Mouse (Mus musculus) limb, embryonic 15.5 days (tissue): Measurements from ENCODE around the gene Ndel1. TPM values are rescaled to one million over a fixed set of nuclear protein-coding genes. Genes with fewer than 3 reads are reported as not detected.
"Not testable (repeated sequence)": the region's sequence is repeated elsewhere in the genome, so short reads cannot be mapped to it uniquely, and the experiment has no call there.

Source experiments
- ATAC-seq: fragments of 200-750 bp; cut with Nextera tagmentation; 2 replicates; pipeline ENCODE4 v1.8.0; 2017; ENCODE audit warnings: low read depth, moderate TSS enrichment; ENCODE audit not compliant: insufficient number of reproducible peaks, low FRiP score, low TSS enrichment
- H3K27ac ChIP-seq: fragments of 300-500 bp; sonication (generic); 2 replicates; pipeline ENCODE4 v1.5.1; 2015; ENCODE audit warnings: moderate library complexity, mild to moderate bottlenecking, inconsistent platforms
- H3K27me3 ChIP-seq: fragments of 300-500 bp; sonication (generic); 2 replicates; pipeline ENCODE4 v1.6.1; 2015; ENCODE audit warnings: inconsistent platforms
- H3K36me3 ChIP-seq: fragments of 300-500 bp; sonication (generic); 2 replicates; pipeline ENCODE4 v1.6.1; 2015; ENCODE audit warnings: inconsistent platforms
- H3K4me1 ChIP-seq: fragments of 300-500 bp; sonication (generic); 2 replicates; pipeline ENCODE4 v1.6.1; 2015; ENCODE audit warnings: inconsistent platforms
- H3K4me2 ChIP-seq: fragments of 300-500 bp; sonication (generic); 2 replicates; pipeline ENCODE4 v1.6.1; 2015; ENCODE audit warnings: mild to moderate bottlenecking, inconsistent platforms
- H3K4me3 ChIP-seq: fragments of 300-500 bp; sonication (generic); 2 replicates; pipeline ENCODE4 v1.5.1; 2015; ENCODE audit warnings: mild to moderate bottlenecking, inconsistent platforms
- H3K9ac ChIP-seq: fragments of 300-500 bp; sonication (generic); 2 replicates; pipeline ENCODE4 v1.6.1; 2015; ENCODE audit warnings: inconsistent platforms
- H3K9me3 ChIP-seq: fragments of 300-500 bp; sonication (generic); 2 replicates; pipeline ENCODE4 v1.6.1; 2016; ENCODE audit warnings: inconsistent platforms
- WGBS: fragments of 180-500 bp; shearing (Covaris S2); methylation state at CpG from one replicate; pipeline ENCODE4 v1.1.7; 2015; 5-methylcytosine and 5-hydroxymethylcytosine counted together
- polyA plus RNA-seq: library from polyadenylated mRNA; unstranded; fragments of >200 nt; fragmentation: Nextera tagmentation; extraction: Ambion mirVana; gene quantifications from 2 replicates; pipeline ENCODE4 v1.2.1, GENCODE M21; 2015

Ndel1 gene
- polyA plus RNA-seq, 1 experiment from 2014 or later, result 124 TPM

GRCm38 (mm10) chr11:68833593-68833992 is 38.1 kb downstream of the Ndel1 start:
- Histone ChIP-seq H3K4me3 (no peak overlapping the region), H3K36me3 (peaks cover 81% of the 10 kb centered on the region), H3K9ac (no peak overlapping the region)

DNA sequence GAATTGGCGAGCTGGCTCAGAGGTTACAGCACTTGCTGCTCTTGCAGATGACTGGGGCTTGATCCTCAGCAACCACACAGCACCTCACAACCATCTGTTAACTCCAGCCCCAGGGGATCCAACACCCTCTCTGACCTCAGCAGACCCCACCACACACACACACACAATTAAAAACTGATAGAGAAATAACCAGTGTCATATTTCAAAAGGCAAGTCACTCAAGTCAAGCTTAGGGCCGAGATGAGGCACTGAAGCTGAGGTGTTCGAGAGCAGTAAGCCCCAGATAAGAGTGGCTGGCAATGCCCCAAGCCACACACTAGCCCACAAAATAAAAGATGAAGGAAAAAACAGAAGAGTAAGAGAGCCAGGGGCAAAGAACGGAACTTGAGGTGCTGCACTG is 38.9 kb downstream of the Ndel1 start:
- Histone ChIP-seq H3K27ac (no peak overlapping the region), H3K4me2 (no peak overlapping the region), H3K4me1 (no peaks in the 10 kb centered on the region), H3K4me3 (no peak overlapping the region), H3K36me3 (peaks cover 84% of the 10 kb centered on the region), H3K9me3 (no peaks in the 10 kb centered on the region), H3K27me3 (no peaks in the 10 kb centered on the region), H3K9ac (no peak overlapping the region)
- WGBS, result 36% methylated on average over 4 of the region's 4 CpGs
- no peak for ATAC-seq

More at GRCm38 (mm10) chr11:68833593-68833992, 38.1 kb downstream of the Ndel1 start:
- Histone ChIP-seq H3K27ac (no peak overlapping the region), H3K9me3 (no peaks in the 10 kb centered on the region), H3K4me2 (no peak overlapping the region), H3K4me1 (no peaks in the 10 kb centered on the region), H3K27me3 (no peaks in the 10 kb centered on the region)
- ATAC-seq, result no peak

DNA sequence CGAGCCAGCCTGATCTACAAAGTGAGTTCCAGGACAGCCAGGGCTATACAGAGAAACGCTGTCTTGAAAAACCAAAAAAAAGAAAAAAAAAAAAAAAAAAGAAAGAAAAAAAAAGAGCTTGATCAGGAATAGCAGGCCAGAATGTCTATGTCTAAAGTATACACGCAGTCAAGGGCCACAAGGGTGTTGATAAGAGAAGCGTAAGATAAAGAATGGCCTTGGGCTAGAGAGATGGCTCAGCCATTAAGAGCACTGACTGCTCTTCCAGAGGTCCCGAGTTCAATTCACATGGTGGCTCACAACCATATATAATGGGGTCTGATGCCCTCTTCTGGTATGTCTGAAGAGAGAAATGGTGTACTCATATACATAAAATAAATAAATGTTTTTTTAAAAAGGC is 40.1 kb downstream of the Ndel1 start:
- not testable (repeated sequence) for H3K4me2 ChIP-seq, H3K4me1 ChIP-seq, H3K27me3 ChIP-seq, H3K4me3 ChIP-seq, H3K9ac ChIP-seq, ATAC-seq, H3K9me3 ChIP-seq, H3K27ac ChIP-seq
- peaks cover 83% of the 10 kb centered on the region for H3K36me3 ChIP-seq
- 95% methylated on average over 5 of the region's 5 CpGs for WGBS

DNA sequence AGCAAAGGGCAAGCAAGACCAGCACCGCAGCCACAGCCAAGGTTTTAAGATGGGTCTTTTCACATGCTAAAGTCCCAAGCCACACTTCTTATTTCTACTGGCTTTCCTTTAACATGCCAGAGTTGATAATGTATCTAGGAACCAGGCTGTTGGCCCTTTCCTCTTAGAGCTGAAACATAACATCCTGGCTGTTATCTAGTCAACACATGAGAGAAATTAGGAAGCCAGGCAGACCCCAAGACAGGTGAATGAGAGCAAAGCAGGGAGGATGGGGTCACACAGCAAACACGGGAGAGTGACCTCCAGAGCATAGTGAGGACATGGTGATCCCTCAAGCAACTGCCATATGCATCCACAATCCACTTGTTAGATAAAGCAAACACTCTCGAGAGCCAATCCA is 44.9 kb downstream of the Ndel1 start:
- H3K36me3 ChIP-seq, result peaks cover 65% of the 10 kb centered on the region
- WGBS, result 85% methylated on average over 3 of the region's 3 CpGs

DNA sequence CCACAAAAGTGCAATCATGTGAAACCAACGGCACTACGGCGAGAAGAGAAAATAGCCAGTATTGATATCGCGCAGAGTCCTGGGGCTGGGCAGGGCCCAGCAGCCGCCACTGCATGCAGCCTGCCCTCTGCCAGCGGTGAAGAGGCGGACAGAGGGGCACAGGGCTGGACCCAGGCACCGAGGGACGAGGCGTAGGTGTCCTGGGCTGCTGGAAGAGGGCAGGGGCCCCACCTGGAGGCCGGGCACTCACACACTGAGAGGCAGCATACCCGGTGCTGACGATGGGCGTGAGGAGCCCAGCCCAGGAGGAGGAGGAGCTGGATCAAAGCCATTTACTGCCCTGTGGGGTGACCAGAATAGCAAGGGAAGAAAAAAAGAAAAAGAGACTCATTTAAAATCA is 49.3 kb downstream of the Ndel1 start:
- H3K27me3 ChIP-seq, result no peaks in the 10 kb centered on the region
- H3K9me3 ChIP-seq, result no peaks in the 10 kb centered on the region
- peaks cover 66% of the 10 kb centered on the region for H3K36me3 ChIP-seq
- H3K9ac ChIP-seq, result no peak overlapping the region
- no peak overlapping the region for H3K4me3 ChIP-seq
- no peak overlapping the region for H3K4me2 ChIP-seq
- ATAC-seq, result no peak
- H3K4me1 ChIP-seq, result no peaks in the 10 kb centered on the region
- WGBS, result 81% methylated on average over 15 of the region's 15 CpGs
- no peak overlapping the region for H3K27ac ChIP-seq

More for the DNA sequence above, 44.9 kb downstream of the Ndel1 start:
- no peaks in the 10 kb centered on the region for H3K4me1 ChIP-seq
- no peak overlapping the region for H3K27ac ChIP-seq
- H3K27me3 ChIP-seq, result no peaks in the 10 kb centered on the region
- no peak overlapping the region for H3K4me2 ChIP-seq
- ATAC-seq, result no peak
- no peak overlapping the region for H3K4me3 ChIP-seq
- no peak overlapping the region for H3K9ac ChIP-seq
- no peaks in the 10 kb centered on the region for H3K9me3 ChIP-seq

DNA sequence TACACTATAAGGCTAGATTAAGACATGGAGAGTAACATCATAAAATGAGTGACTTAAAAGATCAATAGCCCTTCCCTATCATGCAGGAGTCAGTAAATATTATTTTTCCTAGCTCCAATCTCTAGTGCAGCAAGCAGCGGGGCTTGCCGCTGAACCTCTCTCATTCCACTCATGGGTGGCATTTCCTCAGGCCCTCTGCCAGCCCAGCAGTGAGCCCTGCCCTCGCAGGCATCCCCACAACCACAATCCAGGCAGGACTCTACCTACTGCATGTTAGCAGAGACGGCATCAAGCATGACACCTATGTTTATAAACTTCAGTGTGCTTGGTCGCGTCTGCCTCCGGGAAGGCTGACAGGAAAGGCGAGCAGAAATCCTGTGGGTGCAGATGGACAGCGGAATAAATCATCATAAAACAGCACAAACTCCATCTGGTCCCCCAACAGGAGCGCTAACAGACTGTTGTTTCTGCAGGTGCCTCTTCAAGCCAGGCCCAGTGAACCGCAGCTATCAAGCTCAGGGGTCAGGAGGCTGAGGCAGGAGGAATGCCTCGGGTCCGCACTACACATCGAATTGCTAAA is 52.3 kb downstream of the Ndel1 start:
- H3K9me3 ChIP-seq, result no peaks in the 10 kb centered on the region
- no peak overlapping the region for H3K27ac ChIP-seq
- no peaks in the 10 kb centered on the region for H3K27me3 ChIP-seq
- no peak overlapping the region for H3K4me3 ChIP-seq
- no peak for ATAC-seq
- no peak overlapping the region for H3K4me2 ChIP-seq
- 88% methylated on average over 14 of the region's 14 CpGs for WGBS
- H3K9ac ChIP-seq, result no peak overlapping the region
- H3K4me1 ChIP-seq, result no peaks in the 10 kb centered on the region
- H3K36me3 ChIP-seq, result peaks cover 73% of the 10 kb centered on the region

DNA sequence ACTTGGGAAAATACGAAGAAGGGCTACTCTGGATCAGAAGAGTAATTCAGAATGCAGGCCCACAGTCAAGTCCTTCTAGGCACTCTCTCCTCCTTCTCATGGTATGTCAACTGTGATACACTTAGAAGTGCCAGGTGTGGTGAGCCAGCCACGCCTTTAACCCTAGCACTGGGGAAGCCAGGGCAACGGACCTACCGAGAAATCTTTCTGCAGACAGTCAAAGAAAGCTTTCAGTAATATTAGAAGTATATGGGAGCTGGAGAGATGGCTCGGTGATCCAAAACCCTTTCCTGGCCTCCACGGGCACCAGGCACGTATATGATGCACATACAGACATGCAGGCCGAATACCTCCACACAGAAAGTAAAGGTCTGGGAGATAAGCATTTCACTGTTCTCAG is 53.2 kb downstream of the Ndel1 start:
- Histone ChIP-seq H3K9me3 (no peaks in the 10 kb centered on the region), H3K27ac (no peak overlapping the region), H3K27me3 (no peaks in the 10 kb centered on the region), H3K4me3 (no peak overlapping the region), H3K4me2 (no peak overlapping the region), H3K4me1 (no peaks in the 10 kb centered on the region), H3K36me3 (peaks cover 80% of the 10 kb centered on the region), H3K9ac (no peak overlapping the region)
- ATAC-seq, result no peak
- WGBS, result 88% methylated on average over 8 of the region's 8 CpGs

- Histone ChIP-seq H3K36me3 (peaks cover 91% of the 10 kb centered on the region), H3K27me3 (no peaks in the 10 kb centered on the region), H3K9me3 (no peaks in the 10 kb centered on the region), H3K9ac (no peak overlapping the region), H3K27ac (no peak overlapping the region), H3K4me1 (no peaks in the 10 kb centered on the region), H3K4me3 (no peak overlapping the region), H3K4me2 (no peak overlapping the region)
- no peak for ATAC-seq
- 72% methylated on average over 9 of the region's 9 CpGs for WGBS
These were observed 59.6 kb downstream of the Ndel1 start for GRCm38 (mm10) chr11:68811881-68812577.

DNA sequence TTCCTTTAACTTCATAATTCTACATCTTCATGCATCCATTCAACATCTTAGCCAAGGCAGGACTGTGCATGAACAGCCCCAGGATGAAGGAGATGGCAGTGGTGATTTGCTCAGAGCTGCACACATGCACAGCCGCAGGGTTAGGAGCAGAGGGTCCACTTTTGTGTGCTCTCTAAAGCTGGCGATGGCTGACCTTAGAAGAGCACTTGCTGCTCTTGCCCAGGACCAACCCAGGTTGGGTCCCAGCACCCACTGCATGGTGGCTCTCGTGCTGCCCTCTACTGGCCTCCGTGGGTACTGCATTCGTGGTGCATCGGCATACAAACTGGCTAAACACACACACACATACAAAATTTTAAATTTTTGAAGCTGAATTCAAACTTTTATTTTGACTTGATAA is 63.9 kb downstream of the Ndel1 start:
- Histone ChIP-seq H3K27me3 (no peaks in the 10 kb centered on the region), H3K4me2 (no peak overlapping the region), H3K4me1 (no peaks in the 10 kb centered on the region), H3K27ac (no peak overlapping the region), H3K4me3 (no peak overlapping the region), H3K9me3 (no peaks in the 10 kb centered on the region), H3K9ac (no peak overlapping the region), H3K36me3 (peaks cover 93% of the 10 kb centered on the region)
- 31% methylated on average over 6 of the region's 6 CpGs for WGBS
- ATAC-seq, result no peak

GRCm38 (mm10) chr11:68805148-68805547 is 66.5 kb downstream of the Ndel1 start:
- H3K4me1 ChIP-seq, result no peaks in the 10 kb centered on the region
- H3K4me3 ChIP-seq, result no peak overlapping the region
- no peak for ATAC-seq
- WGBS, result 59% methylated on average over 4 of the region's 4 CpGs
- H3K36me3 ChIP-seq, result peaks cover 94% of the 10 kb centered on the region
- H3K27me3 ChIP-seq, result no peaks in the 10 kb centered on the region
- H3K4me2 ChIP-seq, result no peak overlapping the region
- no peaks in the 10 kb centered on the region for H3K9me3 ChIP-seq
- no peak overlapping the region for H3K27ac ChIP-seq
- H3K9ac ChIP-seq, result no peak overlapping the region

DNA sequence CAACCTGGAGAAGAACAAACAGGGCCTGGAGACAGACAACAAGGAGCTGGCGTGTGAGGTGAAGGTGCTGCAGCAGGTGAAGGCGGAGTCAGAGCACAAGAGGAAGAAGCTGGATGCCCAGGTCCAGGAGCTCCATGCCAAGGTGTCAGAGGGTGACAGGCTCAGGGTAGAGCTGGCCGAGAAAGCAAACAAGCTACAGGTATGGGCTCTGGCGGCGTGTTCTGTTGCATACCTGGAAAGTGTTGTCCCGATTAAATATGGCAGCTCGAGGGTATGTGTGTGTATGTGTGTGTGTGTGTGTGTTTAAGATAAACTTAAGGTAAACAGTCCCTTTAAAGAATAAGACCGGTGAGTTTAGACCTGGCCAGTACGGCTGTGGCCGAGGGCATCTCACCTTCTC is 73.4 kb downstream of the Ndel1 start:
- Histone ChIP-seq H3K4me3 (no peak overlapping the region), H3K36me3 (peaks cover 97% of the 10 kb centered on the region), H3K27ac (no peak overlapping the region), H3K4me2 (no peak overlapping the region), H3K9me3 (no peaks in the 10 kb centered on the region), H3K27me3 (no peaks in the 10 kb centered on the region), H3K4me1 (no peaks in the 10 kb centered on the region), H3K9ac (no peak overlapping the region)
- no peak for ATAC-seq
- WGBS, result 96% methylated on average over 10 of the region's 10 CpGs

DNA sequence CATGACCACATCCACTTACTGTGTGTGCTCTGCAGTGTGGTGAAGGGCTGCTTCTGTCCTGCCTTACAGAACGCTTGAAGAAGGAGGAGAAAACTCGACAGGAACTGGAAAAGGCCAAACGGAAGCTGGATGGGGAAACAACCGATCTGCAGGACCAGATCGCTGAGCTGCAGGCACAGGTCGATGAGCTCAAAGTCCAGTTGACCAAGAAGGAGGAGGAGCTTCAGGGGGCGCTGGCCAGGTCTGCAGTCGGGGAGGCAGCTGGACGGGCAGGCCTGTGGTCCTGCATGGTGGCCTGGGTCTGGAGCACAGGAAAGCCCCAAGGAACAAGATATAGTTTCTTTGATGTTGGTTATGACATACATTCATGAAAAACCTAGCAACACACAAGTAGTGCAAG is 79.9 kb downstream of the Ndel1 start:
- ATAC-seq, result no peak
- 92% methylated on average over 9 of the region's 9 CpGs for WGBS
- Histone ChIP-seq H3K36me3 (peaks cover 95% of the 10 kb centered on the region), H3K9me3 (no peaks in the 10 kb centered on the region), H3K9ac (no peak overlapping the region), H3K4me2 (no peak overlapping the region), H3K27ac (no peak overlapping the region), H3K27me3 (no peaks in the 10 kb centered on the region), H3K4me3 (no peak overlapping the region), H3K4me1 (no peaks in the 10 kb centered on the region)

DNA sequence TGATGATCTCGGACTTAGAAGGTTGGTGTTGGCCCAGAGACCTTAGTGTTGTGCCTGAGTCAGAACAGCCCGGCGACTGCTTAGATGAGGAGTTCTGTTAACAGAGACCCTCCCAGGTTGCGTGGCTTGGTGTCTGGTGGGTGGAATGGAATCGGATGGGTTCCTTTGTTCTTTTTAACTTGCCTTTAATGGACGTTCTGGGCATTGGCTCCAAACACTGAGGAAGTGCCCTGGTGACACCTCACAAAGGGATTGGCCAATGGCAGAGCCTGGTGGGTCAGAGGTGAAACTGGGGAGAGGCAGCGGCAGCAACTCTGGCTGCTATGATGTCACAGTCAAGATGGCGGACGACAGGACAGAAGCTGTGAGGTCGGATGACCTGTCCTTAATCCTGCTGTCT is 80.9 kb downstream of the Ndel1 start:
- no peak overlapping the region for H3K9ac ChIP-seq
- no peak overlapping the region for H3K4me2 ChIP-seq
- H3K4me1 ChIP-seq, result no peaks in the 10 kb centered on the region
- H3K9me3 ChIP-seq, result no peaks in the 10 kb centered on the region
- peaks cover 97% of the 10 kb centered on the region for H3K36me3 ChIP-seq
- 88% methylated on average over 10 of the region's 10 CpGs for WGBS
- no peak for ATAC-seq
- H3K27me3 ChIP-seq, result no peaks in the 10 kb centered on the region
- H3K27ac ChIP-seq, result no peak overlapping the region
- H3K4me3 ChIP-seq, result no peak overlapping the region
